Mouse (Mus musculus) cortical plate, adult 2 months (tissue): ENCODE data around the gene Brk1. TPM values are rescaled to one million over a fixed set of nuclear protein-coding genes. Genes with fewer than 3 reads are reported as not detected.

Experiments used
- H3K27ac ChIP-seq: fragments of 200-500 bp; 2 replicates; pipeline ENCODE4 v1.5.1; 2012; ENCODE audit warnings: low read length, control low read depth, inconsistent platforms; ENCODE audit not compliant: insufficient read depth
- H3K4me1 ChIP-seq: fragments of 200-500 bp; 2 replicates; pipeline ENCODE4 v1.6.1; 2011; ENCODE audit warnings: low read length; ENCODE audit not compliant: control insufficient read depth, insufficient read depth
- H3K4me3 ChIP-seq: fragments of 200-500 bp; 2 replicates; pipeline ENCODE4 v1.5.1; 2011; ENCODE audit warnings: mild to moderate bottlenecking, low read length, control low read depth; ENCODE audit not compliant: insufficient read depth
- CTCF ChIP-seq: fragments of 200-500 bp; IDR thresholded peaks from 2 replicates; pipeline ENCODE4 v1.5.1; 2011; ENCODE audit warnings: mild to moderate bottlenecking, control low read depth, low read length; ENCODE audit not compliant: insufficient read depth; ENCODE audit errors: extremely low read depth
- POLR2A ChIP-seq: fragments of 200-500 bp; IDR thresholded peaks from 2 replicates; pipeline ENCODE4 v1.6.1; 2011; ENCODE audit warnings: mild to moderate bottlenecking, low read length, control low read depth; ENCODE audit not compliant: insufficient read depth; ENCODE audit errors: extremely low read depth
- polyA plus RNA-seq: library from polyadenylated mRNA; depleted of rRNA; stranded (reverse); fragments of >200 nt; gene quantifications from 2 replicates; pipeline ENCODE4 v1.2.3, GENCODE M21; 2012; rRNA removed

Brk1 gene
- polyA plus RNA-seq = 425 and 442 TPM in 2 replicates

GRCm38 (mm10) chr6:113604432-113605223, at the start of gene Brk1:
Gene Brk1, plus strand, starts transcription at chr6:113604772.
- peaks cover 12% of the 10 kb centered on the region for H3K4me1 ChIP-seq
- peak within 1 kb of the TSS; percentile 97 for H3K4me3 ChIP-seq
- peak within 1 kb of the TSS; percentile 85 for H3K27ac ChIP-seq
- TF ChIP-seq CTCF (peak; percentile 15; the same call in 1 of the 2 replicates), POLR2A (peak; percentile 48)

GRCm38 (mm10) chr6:113559736-113560135, 44.8 kb upstream of the Brk1 start:
- Histone ChIP-seq H3K4me1 (peaks cover 2% of the 10 kb centered on the region; the same call in 1 of the 2 replicates), H3K4me3 (no peak overlapping the region), H3K27ac (no peak overlapping the region)
- no peak for TF ChIP-seq CTCF

GRCm38 (mm10) chr6:113564557-113564956, 40.0 kb upstream of the Brk1 start:
- H3K27ac ChIP-seq = no peak overlapping the region
- no peak overlapping the region for H3K4me3 ChIP-seq
- H3K4me1 ChIP-seq = no peaks in the 10 kb centered on the region
- no peak for TF ChIP-seq CTCF
- TF ChIP-seq POLR2A = no peak

GRCm38 (mm10) chr6:113576044-113576443, 28.5 kb upstream of the Brk1 start:
- TF ChIP-seq POLR2A (no peak), CTCF (no peak)
- H3K27ac ChIP-seq = peak overlapping the region; percentile 89; the same call in 1 of the 2 replicates
- no peak overlapping the region for H3K4me3 ChIP-seq
- peaks cover 2% of the 10 kb centered on the region for H3K4me1 ChIP-seq

GRCm38 (mm10) chr6:113579306-113579705, 25.3 kb upstream of the Brk1 start:
- TF ChIP-seq CTCF (no peak), POLR2A (no peak)
- Histone ChIP-seq H3K27ac (no peak overlapping the region), H3K4me1 (peaks cover 4% of the 10 kb centered on the region)

GRCm38 (mm10) chr6:113583023-113583422, 21.5 kb upstream of the Brk1 start:
- Histone ChIP-seq H3K4me1 (0 out of 2 replicates have a peak, but pooled peaks cover 1% of the 10 kb centered on the region), H3K27ac (peak overlapping the region; percentile 7; the same call in 1 of the 2 replicates), H3K4me3 (no peak overlapping the region)
- TF ChIP-seq CTCF = no peak
- no peak for TF ChIP-seq POLR2A

More at GRCm38 (mm10) chr6:113579306-113579705, 25.3 kb upstream of the Brk1 start:
- no peak overlapping the region for H3K4me3 ChIP-seq

- H3K27ac ChIP-seq = no peak overlapping the region
- no peak overlapping the region for H3K4me3 ChIP-seq
- 0 out of 2 replicates have a peak, but pooled peaks cover 1% of the 10 kb centered on the region for H3K4me1 ChIP-seq
- TF ChIP-seq CTCF = no peak
- no peak for TF ChIP-seq POLR2A
Measured at GRCm38 (mm10) chr6:113585065-113585464, 19.5 kb upstream of the Brk1 start.

GRCm38 (mm10) chr6:113586466-113587183, 17.9 kb upstream of the Brk1 start:
- Histone ChIP-seq H3K4me1 (0 out of 2 replicates have a peak, but pooled peaks cover 1% of the 10 kb centered on the region), H3K27ac (no peak overlapping the region), H3K4me3 (no peak overlapping the region)
- TF ChIP-seq CTCF = peak; percentile 20; the same call in 1 of the 2 replicates
- TF ChIP-seq POLR2A = no peak

- Histone ChIP-seq H3K4me3 (no peak overlapping the region), H3K27ac (no peak overlapping the region), H3K4me1 (no peaks in the 10 kb centered on the region)
- no peak for TF ChIP-seq CTCF
- no peak for TF ChIP-seq POLR2A
Measured at GRCm38 (mm10) chr6:113592637-113593036, 11.9 kb upstream of the Brk1 start.
